Mouse (Mus musculus) cerebellum, adult (tissue): ENCODE data around the gene Foxo3.

Experiments used
- ATAC-seq: cut with Nextera tagmentation; 2 replicates; pipeline ENCODE4 v1.9.2; 2017; ENCODE audit warnings: mild to moderate bottlenecking, moderate library complexity, mixed read lengths; ENCODE audit not compliant: insufficient number of reproducible peaks, low FRiP score, low TSS enrichment

The Foxo3 gene

DNA sequence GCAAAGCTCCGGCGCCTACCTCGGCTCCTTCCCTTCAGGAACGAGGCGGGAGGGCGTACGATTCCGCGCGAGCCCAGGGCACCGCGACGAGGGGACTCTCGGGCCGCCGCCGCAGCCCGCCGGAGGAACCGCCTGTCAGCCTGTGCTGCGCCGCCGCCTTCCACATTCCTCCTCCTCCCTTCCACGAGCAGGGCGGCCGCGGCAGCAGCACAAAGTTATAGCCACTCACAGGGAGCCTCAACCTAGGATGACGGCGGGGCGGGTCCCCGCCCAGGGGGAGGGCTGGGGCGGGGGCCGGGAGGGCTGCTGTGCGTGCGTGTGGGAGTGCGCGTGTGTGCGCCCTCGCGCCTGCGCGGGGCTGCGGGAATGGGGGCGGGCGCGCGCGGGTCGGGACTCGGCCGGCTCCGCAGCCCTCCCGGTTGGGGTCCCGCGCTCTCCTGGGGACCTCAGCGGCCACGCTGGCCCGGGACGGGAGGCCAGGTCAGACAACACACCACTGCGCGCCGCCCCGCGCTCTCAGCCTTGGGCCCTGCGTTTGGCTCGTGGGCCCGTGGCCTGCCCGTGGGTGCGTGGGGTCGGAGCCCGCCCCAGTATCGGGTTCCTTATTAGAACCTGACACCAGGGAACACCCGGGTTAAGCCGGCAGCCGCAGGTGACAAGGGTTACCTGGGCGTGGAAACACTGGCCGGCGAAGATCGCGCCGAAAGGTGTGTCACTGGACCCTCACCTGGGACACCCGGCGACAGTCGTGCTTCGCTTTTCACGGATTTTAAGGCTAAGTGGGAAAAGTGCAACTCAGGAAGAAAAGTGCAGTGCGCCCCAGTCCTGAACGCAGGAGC, at the start of gene Foxo3:
Foxo3 (minus strand) TSS at position 249 of the 839 bp plus-strand sequence.
- peak; percentile 54 for ATAC-seq

GRCm38 (mm10) chr10:42325305-42325704, 48.8 kb upstream of the Foxo3 start:
- ATAC-seq = no peak

DNA sequence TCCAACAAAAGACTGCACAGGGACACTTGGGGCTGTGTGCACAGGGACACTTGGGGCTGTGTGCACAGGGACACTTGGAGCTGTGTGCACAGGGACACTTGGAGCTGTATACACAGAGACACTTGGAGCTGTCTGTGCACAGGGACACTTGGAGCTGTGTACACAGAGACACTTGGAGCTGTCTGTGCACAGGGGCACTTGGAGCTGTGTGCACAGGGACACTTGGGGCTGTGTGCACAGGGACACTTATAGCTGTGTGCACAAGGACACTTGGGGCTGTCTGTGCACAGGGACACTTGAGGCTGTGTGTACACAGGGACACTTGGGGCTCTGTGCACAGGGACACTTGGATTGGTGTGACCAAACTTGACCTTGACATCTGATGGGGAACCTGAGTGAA, 47.4 kb upstream of the Foxo3 start:
- ATAC-seq = no peak

DNA sequence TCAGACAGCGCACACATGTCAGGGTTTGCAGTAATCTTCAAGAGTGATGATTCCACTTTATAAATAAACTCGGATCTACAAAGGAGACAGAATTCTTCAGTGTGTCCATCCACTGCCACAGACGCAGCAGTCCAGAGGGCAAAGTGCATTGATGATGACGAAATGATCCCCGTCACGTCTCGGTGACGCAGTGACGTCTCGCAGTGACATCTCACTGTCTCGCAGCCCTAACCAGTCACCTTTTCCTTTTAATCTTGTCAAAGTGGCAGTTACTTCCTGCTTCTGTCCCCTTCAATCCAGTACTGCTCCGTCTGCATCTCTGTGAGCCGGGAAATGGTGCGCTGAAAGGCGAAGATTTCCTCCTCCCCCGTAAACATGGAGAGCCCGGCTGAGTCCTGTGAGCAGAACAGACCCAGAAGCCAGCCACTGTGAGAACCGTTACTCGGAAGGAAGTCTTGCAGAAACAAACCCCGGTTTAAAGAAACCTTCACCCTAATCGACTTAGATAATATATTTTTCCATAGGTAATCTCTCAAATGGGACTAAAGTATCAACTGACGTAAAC, 36.7 kb upstream of the Foxo3 start:
- ATAC-seq = no peak

- ATAC-seq = no peak
These were observed 36.0 kb upstream of the Foxo3 start for GRCm38 (mm10) chr10:42312557-42312956.

DNA sequence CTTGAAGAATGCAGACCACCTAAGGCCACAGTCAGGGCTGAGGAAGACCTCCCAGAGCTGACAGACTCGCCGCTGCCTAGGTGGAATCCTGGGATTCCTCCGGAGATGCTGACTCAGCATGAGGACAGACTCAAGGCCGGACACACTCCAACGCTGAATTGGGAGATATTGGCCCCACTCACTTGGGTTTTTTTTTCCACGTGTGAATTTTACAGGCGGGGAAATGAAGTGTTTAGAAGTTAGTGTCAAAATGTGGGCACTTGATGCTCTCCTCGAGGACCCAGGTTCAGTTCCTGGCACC, 32.1 kb upstream of the Foxo3 start:
- ATAC-seq = no peak

DNA sequence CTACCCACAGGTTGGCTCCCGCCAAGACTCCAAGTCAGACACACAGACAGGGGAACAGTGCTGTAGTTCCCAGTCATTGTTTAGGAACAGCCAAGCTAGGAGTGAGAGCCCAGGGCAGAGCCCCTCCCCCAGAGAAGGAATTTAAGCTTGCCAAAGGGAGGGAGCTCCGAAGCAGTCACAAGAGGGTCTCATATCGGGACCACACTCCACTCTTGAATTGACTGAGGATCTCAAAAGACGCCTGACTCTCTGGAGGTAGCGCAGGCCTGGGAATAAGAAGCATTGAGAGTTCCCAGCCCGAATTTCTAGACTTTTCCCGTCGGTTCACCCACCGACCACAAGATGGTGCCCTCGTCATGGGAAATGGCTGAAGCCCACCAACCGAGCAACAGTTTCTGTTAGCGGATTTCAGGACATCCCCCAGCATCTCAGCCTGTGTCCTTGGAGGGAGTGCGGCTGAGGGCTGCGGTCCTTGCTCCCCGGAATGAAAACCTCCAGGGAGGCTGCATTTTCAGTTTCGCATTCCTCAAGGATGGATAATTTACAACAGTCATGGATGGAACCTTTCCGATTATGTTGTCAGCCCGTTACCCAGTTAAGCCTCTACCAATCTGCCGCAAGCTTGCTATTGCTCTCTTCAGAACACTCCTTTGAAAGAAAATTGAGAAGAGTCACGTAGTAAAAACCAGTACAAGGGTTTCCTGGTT, 31.6 kb upstream of the Foxo3 start:
- peak; percentile 49; the same call in 1 of the 2 replicates for ATAC-seq

- no peak for ATAC-seq
These were observed 29.9 kb upstream of the Foxo3 start for GRCm38 (mm10) chr10:42306422-42306821.

DNA sequence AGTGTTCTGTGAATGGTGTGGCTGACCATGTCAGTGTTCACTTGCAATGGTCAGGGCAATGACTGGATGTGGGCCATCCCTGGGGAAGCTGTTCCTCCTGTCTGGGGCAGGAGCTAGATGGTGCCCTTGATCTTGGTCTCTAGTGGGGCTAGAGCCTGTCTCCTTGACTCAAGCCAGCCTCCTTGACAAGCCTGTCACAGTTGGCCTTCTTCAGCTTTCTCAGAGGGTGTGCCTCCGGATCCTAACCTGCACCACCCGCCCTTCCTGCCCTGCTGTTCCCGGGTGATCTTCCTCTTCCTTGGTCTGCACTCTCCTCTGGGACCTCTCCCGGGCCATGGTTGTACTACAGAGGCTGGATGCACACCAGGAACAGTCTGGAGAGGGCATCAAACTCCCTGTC, 24.2 kb upstream of the Foxo3 start:
- ATAC-seq = no peak

DNA sequence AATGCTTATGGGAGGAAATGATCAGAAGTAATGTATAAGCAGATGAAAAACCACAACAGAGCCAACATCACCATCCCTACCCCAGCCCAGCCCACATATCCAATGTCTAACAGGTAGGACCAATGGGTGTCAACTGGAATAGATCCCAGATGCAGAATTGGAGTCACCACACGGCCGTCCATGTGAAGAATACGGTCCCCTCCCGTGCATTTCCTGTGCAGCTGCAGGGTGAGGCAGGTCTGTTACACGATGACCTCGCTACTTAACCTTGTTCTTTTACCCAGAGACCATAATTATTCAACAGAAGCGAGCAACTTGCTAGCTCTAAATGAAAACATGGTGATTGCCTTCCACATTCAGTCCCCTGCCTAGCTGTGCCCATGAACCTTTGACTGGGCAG, 23.4 kb upstream of the Foxo3 start:
- no peak for ATAC-seq

GRCm38 (mm10) chr10:42299426-42299825, 22.9 kb upstream of the Foxo3 start:
- ATAC-seq = no peak

GRCm38 (mm10) chr10:42297954-42298353, 21.4 kb upstream of the Foxo3 start:
- no peak for ATAC-seq

- no peak for ATAC-seq
These were observed 20.6 kb upstream of the Foxo3 start for GRCm38 (mm10) chr10:42297109-42297508.

DNA sequence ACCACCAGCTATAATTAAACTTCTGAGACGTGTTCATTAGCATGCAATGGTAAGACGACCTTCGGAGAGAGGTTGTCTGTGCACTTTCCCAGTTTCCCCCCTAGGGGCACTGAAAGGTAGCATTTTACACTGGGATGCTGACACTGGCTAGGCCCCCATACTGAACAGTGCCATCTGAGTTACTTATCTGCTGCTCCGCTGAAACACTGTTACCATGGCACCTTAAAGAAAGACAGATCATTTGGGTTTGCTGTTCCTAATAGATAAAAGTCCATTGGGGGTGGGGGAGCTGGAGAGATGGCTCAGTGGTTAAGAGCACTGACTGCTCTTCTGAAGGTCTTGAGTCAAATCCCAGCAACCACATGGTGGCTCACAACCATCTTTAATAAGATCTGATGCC, 20.0 kb upstream of the Foxo3 start:
- ATAC-seq = no peak

GRCm38 (mm10) chr10:42295028-42295427, 18.5 kb upstream of the Foxo3 start:
- 0 out of 2 replicates have a peak, but pooled peaks have one; percentile 59 for ATAC-seq

DNA sequence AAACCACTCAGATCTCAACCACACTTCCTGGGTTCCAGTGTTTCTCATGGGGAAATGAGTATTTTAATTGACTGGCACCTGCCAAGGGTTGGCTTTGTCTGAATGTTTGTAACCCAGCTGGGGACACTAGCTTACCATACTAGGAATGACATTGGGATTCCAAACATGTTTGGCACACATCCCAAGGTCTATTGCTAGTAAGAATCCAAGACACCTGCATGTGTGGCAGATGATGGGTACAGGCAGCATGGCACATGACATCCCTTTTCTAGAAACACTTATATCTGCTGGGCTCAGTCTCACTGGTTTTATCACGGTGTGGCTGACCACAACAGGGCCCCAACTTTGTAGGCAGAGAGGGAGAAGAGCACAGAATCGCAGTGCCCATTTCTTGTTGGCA, 17.8 kb upstream of the Foxo3 start:
- no peak for ATAC-seq

- no peak for ATAC-seq
These were observed 17.3 kb upstream of the Foxo3 start for GRCm38 (mm10) chr10:42293877-42294276.

GRCm38 (mm10) chr10:42291360-42291759, 14.8 kb upstream of the Foxo3 start:
- 0 out of 2 replicates have a peak, but pooled peaks have one; percentile 26 for ATAC-seq

GRCm38 (mm10) chr10:42287666-42288065, 11.1 kb upstream of the Foxo3 start:
- no peak for ATAC-seq

- ATAC-seq = no peak
These were observed 1.8 kb upstream of the Foxo3 start for GRCm38 (mm10) chr10:42278307-42278850.
